Mouse (Mus musculus): ENCODE measurements around the gene Rccd1. TPM values are rescaled to one million over a fixed set of nuclear protein-coding genes. Genes with fewer than 3 reads are reported as not detected.

The Rccd1 gene
- polyA plus RNA-seq (2017; shearing (Covaris generic)) = 10 to 100 TPM in 1 of 3 experiments, 1 to 10 TPM in 2; 3.4 to 10.0 (median 6.5) TPM

DNA sequence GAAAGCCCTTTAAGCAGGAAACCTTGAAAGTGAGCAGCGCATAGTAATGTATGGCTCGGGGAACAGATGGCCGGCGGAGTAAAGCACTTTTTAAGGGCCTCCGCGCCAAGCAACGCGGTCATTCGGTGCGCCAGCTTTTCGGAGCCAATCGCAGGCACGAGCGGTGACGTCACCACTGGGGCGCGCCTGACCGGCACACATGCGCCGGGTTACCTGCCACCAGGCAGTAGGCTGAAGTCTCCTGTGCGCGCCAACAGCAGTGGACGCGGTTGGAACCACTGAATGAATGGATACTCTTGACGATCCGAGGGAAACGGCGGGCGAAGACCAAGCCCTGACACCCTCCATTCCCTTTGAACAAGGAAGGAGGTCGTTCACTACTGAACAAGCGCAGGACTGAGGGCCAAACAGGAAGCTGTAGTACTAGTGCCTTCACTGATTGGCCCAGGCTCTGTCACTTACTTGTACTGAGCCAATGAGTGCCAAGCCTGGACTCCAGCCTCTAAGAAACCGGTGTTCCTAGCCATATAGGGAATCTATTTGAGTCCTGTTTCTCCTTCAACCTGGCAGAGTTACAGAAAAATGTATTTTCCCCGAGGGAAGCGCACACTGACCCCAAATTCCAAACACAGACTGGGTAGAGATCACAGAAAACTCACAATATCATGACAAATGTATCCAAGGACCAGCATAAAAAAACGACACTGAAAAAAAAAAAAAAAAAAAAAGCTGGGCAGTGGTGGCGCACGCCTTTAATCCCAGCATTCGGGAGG lies at the start of gene Rccd1:
TSS of gene Rccd1 (minus strand) at position 412 of the 773 bp plus-strand sequence.
- ATAC-seq = peak; percentile 97

GRCm38 (mm10) chr7:80373850-80374249 lies 49.6 kb upstream of the Rccd1 start:
- no peak for ATAC-seq

GRCm38 (mm10) chr7:80373352-80373751 lies 49.1 kb upstream of the Rccd1 start:
- no peak for ATAC-seq

GRCm38 (mm10) chr7:80372667-80373066 lies 48.4 kb upstream of the Rccd1 start:
- ATAC-seq = no peak

DNA sequence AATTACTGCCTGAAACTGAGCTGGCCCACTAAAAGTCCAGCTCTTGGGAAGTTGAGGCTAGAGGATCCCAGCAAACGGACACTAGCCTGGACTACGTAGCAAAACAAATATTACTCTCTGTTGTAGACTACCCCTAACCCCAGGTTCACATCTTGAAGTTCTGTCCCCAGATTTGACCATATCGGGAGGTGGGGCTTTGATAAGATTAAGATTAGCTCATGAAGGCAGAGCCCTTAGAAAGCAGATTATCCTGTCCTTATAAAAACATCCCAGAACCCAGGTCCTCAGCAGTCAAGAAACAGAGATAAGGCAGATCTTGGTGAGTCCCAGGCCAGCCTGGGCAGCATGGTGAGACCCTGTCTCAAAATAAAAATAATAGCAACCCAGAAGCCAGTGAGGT lies 47.9 kb upstream of the Rccd1 start:
- ATAC-seq = no peak

DNA sequence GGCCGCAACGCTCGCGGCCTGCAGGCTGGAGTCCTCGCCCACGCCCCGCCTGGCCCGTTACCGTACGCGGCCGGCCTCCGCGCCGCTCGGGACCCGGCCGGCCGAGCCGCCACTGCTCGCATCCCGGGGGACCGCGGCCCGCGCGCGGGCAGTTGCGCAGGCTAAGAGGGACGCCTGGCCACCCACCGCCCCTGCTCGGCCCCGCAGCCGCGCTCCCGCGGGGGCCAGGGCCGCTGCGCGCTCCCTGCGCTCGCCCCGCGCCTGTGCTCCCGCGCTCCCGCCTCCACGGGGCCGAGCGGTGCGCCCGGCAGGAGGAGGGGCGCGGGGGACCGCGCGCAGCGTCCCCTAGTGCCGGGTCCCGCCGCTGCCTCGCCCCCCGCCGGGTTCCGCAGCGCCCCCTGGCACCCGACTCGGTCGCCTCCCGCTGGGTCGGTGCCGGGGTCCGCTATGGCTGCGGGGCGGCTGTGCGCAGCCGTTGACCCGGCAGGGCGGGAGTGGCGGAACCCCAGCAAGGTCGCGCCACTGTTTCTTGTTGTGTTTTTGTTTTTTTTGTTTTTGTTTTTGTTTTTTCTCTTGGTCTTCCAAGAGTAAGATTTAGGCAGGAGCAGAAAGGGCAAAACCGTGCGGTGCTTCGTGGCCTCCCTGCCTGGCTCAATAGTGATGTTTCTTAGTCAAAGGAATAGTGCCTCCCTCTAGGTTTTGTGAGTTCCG lies 46.9 kb upstream of the Rccd1 start, which contains the start of gene Man2a2:
TSS of gene Man2a2 (minus strand) at position 335 of the 711 bp plus-strand sequence.
- peak; percentile 19 for ATAC-seq

- ATAC-seq = peak; percentile 75
Measured at GRCm38 (mm10) chr7:80370649-80371040, 46.4 kb upstream of the Rccd1 start.

GRCm38 (mm10) chr7:80369967-80370431 lies 45.7 kb upstream of the Rccd1 start:
- peak; percentile 19 for ATAC-seq

DNA sequence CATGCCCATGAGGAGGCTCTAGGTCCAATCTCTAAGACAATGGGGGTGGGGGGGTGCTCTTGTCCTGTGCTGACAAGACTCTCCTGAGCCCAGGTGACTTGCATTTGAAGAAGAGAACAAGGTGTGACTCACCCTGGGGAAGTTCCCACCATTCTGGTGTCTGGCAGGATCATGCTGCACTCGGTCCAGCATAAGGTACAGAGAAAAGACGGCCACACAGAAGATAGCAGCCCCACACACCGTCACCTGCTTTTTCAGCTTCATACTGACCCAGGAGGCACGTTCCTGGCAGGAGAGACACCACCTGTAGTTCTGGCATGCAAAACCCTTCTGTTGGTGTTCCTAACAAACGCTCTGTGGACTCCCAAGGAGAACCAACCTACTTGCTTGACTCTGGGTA lies 45.2 kb upstream of the Rccd1 start:
- ATAC-seq = peak; percentile 9

DNA sequence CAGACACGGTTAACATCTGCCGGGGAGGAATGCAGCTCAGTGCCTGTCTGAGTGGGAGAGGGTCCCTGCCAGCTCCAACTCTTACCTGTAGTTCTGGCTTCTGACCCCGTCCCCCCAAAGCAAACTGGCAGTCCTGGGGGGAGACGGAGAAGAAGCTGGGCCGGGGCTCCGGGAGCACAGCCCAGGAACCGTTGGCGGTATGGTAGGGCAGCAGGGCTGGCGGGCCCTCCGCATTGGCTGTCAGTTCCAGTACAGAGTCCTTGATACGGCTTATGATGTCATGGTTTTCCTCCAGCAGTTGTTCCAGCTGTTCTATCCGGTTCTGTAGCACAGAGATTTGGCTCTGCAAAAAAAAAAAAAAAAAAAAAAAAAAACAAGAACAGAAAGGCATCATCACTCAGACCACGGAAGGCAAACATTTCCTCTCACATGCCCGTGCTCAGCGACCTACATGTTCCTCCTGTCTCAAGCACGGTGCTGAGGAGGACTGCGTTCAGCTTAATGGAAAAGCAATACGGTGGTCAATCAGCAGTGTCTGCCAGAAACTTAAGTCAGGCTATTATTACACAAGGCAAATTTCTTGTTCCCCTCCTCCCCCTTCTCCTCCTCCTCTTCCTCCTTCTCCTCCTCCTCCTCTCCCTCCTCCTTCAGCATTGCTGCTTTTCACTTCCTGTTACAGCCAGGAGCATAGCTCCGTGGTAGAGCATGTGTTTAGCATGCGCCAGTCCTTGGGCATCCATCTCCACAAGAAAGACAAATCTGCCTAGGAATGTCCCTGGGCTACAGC lies 44.6 kb upstream of the Rccd1 start:
- peak; percentile 48 for ATAC-seq

DNA sequence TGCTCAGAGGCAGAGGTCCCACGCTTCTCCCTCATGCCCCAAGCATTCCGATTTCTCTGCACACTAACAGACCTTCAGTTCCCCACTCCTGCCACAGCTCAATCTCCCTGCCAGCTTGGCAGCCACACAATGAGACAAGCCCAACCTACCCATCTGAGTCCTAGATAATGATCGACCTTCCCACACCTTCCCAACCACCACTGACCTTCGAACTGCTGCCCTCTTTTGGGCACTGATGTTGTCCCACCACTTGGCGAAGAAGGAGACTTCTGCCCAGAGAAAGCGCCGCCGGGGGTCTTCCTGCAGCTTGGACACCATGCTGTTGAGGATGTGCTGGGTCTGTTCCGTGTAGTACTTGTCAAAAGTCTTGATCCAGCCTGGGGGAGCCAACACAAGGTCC lies 43.8 kb upstream of the Rccd1 start:
- ATAC-seq = no peak

GRCm38 (mm10) chr7:80367232-80367631 lies 43.0 kb upstream of the Rccd1 start:
- no peak for ATAC-seq

- no peak for ATAC-seq
Measured at GRCm38 (mm10) chr7:80365759-80366158, 41.5 kb upstream of the Rccd1 start.

DNA sequence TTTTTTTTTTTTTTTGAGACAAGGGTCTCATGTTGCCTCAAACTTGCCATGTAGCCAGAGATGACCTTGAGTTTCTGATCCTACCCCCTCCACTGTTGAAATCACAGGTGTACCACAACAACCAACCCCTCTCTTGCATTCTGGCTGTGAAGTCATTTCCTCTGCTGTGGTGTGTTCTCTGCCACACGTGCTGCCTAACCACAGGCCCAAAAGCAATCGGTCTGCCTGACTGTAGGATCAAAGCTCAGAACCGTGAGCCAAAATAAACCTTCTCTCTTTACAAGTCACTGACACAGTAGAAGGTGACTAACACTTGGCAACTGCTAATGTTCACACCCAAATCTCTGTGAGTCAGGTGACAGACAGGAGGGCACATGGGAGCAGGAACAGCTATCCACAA lies 36.2 kb upstream of the Rccd1 start:
- ATAC-seq = no peak

DNA sequence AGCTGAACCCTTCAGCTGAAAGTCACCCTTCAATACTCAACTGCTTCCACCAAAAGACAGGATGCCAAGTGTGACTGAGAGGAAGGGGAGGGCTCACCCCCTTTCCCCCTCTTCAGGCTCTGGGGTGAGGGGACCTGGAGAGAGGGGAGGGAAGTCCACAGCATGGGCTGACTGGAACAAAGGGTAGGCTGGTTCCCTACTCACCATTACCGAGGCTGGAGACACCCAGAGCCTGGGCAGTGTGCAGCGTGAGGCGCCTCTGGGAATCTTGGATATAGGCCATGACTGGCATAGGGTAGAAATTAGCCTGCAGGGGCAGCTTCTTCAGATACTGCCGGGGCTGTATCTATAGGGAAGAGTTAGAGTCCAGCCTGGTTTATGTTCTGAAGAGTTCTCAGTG lies 33.8 kb upstream of the Rccd1 start:
- ATAC-seq = no peak

- no peak for ATAC-seq
Measured at GRCm38 (mm10) chr7:80357156-80357555, 32.9 kb upstream of the Rccd1 start.

- no peak for ATAC-seq
Measured at GRCm38 (mm10) chr7:80356351-80356750, 32.1 kb upstream of the Rccd1 start.

GRCm38 (mm10) chr7:80352920-80353319 lies 28.7 kb upstream of the Rccd1 start:
- ATAC-seq = no peak

DNA sequence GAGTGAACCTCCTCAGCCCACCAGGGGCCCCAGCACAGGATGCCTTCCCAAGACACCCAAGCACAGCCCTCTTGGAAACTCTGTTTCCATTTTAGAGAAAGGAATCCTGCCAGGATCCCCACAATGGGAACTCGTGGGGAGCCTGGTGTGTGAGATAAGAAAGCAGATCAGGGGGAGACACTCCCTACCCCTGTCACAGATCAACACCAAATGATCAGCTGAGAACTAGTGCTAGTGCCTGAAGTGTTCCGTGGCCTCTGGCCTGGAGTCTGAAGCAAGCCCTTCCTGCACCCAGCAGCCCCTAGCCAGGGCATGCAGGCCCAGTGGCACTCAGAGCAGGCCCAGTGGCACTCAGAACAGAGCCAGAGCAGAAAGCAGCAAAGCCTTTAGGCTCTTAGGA lies 26.6 kb upstream of the Rccd1 start:
- ATAC-seq = no peak

- ATAC-seq = no peak
Measured at GRCm38 (mm10) chr7:80347670-80348586, 23.7 kb upstream of the Rccd1 start.

DNA sequence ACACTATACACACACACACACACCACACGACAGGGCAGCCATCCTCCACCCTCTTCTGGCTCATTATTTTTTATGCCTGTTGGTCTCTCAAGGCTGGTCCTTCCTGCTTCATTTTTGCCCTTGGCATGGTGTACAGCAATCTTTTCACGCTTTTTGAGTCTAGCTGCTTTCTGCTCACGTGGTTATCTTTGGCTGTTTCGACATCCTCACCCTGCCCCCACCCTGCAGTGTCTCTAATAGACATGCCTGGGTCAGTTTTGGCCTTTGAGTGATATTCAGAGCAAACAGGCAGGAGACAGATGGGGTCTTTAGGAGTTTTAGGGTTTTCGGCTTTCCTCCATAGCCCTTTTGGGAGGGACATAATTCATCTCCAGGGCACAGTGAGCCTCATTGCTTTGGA lies 22.6 kb upstream of the Rccd1 start:
- ATAC-seq = no peak

GRCm38 (mm10) chr7:80346173-80346572 lies 21.9 kb upstream of the Rccd1 start:
- ATAC-seq = no peak

Data from inflammation-experienced regulatory T-cells, adult 6 months (primary cell).